Mouse (Mus musculus) forebrain, embryonic 16.5 days (tissue): Measurements from ENCODE around the gene Speer4f2. TPM values are rescaled to one million over a fixed set of nuclear protein-coding genes. Genes with fewer than 3 reads are reported as not detected.

Source experiments
- polyA plus RNA-seq: library from polyadenylated mRNA; unstranded; fragments of >200 nt; fragmentation: Nextera tagmentation; extraction: Ambion mirVana; gene quantifications from 2 replicates; pipeline ENCODE4 v1.2.1, GENCODE M21; 2015

Gene Speer4f2
- polyA plus RNA-seq, 1 experiment from 2014 or later, result not detected

Other genes with a start within 250 kb of the Speer4f2 start
- not detected in 2 replicates for gene Speer4f1, start 102.9 kb downstream of the Speer4f2 start, polyA plus RNA-seq
- gene Sema3c, start 201.1 kb downstream of the Speer4f2 start, polyA plus RNA-seq, result 30.3 and 38.8 TPM in 2 replicates